Mouse (Mus musculus) layer of hippocampus, adult 2 months (tissue): ENCODE measurements around the gene Olig2. TPM values are rescaled to one million over a fixed set of nuclear protein-coding genes. Genes with fewer than 3 reads are reported as not detected.

Source experiments
- DNase-seq, 2 experiments: peaks; one replicate each; pipeline ENCODE4 v3.0.0; 2022; ENCODE audit warnings: low spot score in 2 of 2
- H3K27ac ChIP-seq: fragments of 200-600 bp; 2 replicates; pipeline ENCODE4 v1.8.1; 2022
- H3K4me3 ChIP-seq: fragments of 200-600 bp; 2 replicates; pipeline ENCODE4 v1.8.1; 2022; ENCODE audit warnings: mild to moderate bottlenecking
- CTCF ChIP-seq: fragments of 200-600 bp; conservative IDR thresholded peaks from 2 replicates; pipeline ENCODE4 v1.8.1; 2022; ENCODE audit warnings: antibody characterized with exemption, mild to moderate bottlenecking, moderate library complexity
- total RNA-seq, 2 experiments: library from RNA; stranded (reverse); gene quantifications; 2 replicates each; pipeline ENCODE4 v1.2.3; 2021

Gene Olig2
- total RNA-seq, 2 experiments from 2014 or later = 25.2 to 27.1 TPM

GRCm38 (mm10) chr16:91219246-91219645 is 6.0 kb upstream of the Olig2 start:
- no peak for TF ChIP-seq CTCF
- no peak overlapping the region for H3K4me3 ChIP-seq
- no peak overlapping the region for H3K27ac ChIP-seq
- no peak for DNase-seq

- Histone ChIP-seq H3K4me3 (peak overlapping the region; percentile 41), H3K27ac (peak overlapping the region; percentile 66; the same call in 1 of the 2 replicates)
- TF ChIP-seq CTCF = no peak
- no peak for DNase-seq
Observed at GRCm38 (mm10) chr16:91222171-91222642, 3.0 kb upstream of the Olig2 start.

DNA sequence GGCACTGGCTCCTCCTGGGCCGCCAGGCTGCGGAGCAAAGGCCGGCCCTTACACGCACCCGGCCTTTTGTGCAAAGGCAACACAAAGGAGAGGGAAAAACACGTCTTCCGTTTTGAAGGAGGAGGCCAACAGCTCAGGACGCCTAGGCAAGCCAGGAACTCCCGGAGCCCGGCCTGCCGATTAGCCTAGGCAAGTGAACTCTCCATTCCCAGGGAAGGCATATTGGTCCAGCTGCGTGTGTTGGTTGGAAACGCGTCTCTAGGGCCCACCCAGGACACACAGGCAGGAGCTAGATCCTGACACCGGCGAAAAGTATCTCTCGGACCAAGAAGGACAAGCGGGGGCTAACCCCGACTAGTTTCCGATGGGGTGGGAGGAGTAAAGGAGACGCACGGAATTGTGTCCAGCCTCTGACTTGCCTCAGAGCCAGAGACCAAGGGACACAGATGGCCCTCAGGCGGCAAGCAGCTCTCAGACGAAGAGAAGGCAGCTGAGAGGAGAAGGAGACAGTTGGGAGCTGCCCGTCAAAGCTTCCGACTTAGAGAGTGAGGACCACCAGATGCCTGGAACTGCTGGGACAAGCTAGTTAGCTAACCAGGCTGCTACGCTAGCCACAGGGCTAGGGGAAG is 2.5 kb upstream of the Olig2 start:
- TF ChIP-seq CTCF = no peak
- Histone ChIP-seq H3K27ac (peak overlapping the region; percentile 66), H3K4me3 (peak overlapping the region; percentile 41)
- DNase-seq = no peak

GRCm38 (mm10) chr16:91223327-91224067 is 1.8 kb upstream of the Olig2 start:
- peak overlapping the region; percentile 66; the same call in 1 of the 2 replicates for H3K27ac ChIP-seq
- TF ChIP-seq CTCF = no peak
- DNase-seq = no peak
- peak overlapping the region; percentile 41 for H3K4me3 ChIP-seq

GRCm38 (mm10) chr16:91224068-91224402 is 1.2 kb upstream of the Olig2 start:
- no peak overlapping the region for H3K4me3 ChIP-seq
- no peak for TF ChIP-seq CTCF
- DNase-seq = no peak

GRCm38 (mm10) chr16:91224481-91225232 is 600 bp upstream of the Olig2 start:
- Histone ChIP-seq H3K4me3 (peak overlapping the region; percentile 48), H3K27ac (peak overlapping the region; percentile 50; the same call in 1 of the 2 replicates)
- peak in 1 of 2 experiments; percentile 52 for DNase-seq
- peak; percentile 69 for TF ChIP-seq CTCF

More at GRCm38 (mm10) chr16:91224068-91224402, 1.2 kb upstream of the Olig2 start:
- no peak overlapping the region for H3K27ac ChIP-seq

GRCm38 (mm10) chr16:91226038-91226882 is 1.0 kb downstream of the Olig2 start:
- Histone ChIP-seq H3K4me3 (peak overlapping the region; percentile 48), H3K27ac (peak overlapping the region; percentile 75)
- DNase-seq = no peak
- no peak for TF ChIP-seq CTCF

DNA sequence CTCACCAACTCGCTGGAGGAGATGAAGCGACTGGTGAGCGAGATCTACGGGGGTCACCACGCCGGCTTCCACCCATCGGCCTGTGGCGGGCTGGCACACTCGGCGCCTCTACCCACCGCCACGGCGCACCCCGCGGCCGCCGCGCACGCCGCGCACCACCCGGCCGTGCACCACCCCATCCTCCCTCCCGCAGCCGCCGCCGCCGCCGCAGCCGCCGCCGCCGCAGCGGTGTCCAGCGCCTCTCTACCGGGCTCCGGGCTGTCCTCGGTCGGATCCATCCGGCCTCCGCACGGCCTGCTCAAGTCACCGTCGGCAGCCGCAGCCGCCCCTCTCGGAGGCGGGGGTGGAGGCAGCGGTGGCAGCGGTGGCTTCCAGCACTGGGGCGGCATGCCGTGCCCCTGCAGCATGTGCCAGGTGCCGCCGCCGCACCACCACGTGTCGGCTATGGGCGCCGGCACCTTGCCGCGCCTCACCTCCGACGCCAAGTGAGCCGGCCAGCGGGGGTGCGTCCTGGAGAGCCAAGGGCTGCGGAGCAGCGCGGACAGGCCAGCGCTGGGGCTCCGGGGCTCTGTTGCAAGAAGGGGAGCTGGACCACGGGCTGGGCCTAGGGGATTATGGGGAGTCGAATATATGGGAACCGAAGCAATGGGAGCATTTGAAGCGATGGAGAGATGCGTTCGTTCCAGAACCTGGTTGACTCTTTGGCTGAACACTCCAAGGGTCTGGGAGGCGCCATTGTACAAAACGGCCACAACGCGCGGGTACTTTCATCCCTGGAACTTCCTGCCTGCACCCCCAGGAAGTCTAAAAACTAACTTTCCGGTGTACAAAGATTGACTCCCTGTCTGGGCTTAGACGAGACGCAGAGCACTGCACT is 1.9 kb downstream of the Olig2 start:
- no peak for DNase-seq
- Histone ChIP-seq H3K27ac (peak overlapping the region; percentile 75), H3K4me3 (peak overlapping the region; percentile 48)
- TF ChIP-seq CTCF = no peak

DNA sequence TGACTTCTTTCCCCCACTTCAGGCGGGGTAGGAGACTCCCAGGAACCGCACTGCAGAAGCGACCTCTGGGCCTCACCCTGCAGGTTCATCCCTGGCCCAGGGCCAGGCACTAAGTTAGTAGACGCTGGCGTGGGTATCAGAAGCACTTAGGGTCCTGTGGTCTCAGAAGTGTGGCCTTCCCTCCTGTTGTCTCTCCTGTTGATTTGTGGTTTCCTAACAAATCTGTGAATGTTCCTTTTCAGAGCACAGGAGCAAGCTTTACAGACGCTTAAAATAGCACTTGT is 2.4 kb downstream of the Olig2 start:
- no peak for TF ChIP-seq CTCF
- DNase-seq = no peak
- Histone ChIP-seq H3K4me3 (peak overlapping the region; percentile 48), H3K27ac (peak overlapping the region; percentile 46; the same call in 1 of the 2 replicates)

DNA sequence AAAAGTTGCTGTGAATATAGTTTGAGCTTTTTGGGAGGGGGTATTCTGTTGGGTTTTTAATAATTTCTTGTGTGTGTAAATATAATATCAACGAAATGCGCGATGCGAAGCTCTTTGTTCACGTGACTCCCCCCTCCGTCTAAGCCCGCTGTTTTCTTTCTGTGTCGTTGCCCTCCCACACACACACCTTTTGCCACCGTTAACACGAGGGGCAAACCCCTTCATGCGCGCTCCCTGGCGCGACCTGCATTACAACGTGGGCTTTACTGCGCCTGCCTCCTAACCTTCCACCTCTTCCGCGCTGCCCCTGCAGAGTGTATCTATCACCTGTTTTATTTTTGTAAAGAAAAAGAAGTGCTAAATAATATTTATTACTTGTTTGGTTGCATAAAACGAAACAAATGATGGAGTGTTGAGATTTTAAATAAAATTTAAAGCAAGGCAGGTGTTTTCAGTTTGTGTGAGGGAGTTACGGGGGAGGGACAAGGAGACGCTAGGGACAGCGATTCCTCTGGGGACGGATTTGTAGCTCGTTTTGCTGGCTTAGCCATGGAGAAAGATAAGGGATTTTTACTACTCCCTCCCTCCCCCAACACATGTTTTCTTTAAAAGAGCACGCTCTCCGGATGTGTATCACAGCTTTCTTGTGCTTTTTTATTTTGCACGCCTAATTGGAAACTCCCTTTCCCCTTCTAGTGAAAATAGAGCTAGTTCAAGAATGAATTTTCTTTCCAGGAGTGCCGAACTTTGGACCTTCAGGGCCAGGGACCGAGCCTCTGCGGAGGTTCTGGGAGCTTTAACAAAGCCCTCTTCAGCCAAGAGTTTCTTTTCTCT is 3.2 kb downstream of the Olig2 start:
- TF ChIP-seq CTCF = no peak
- peak overlapping the region; percentile 48 for H3K4me3 ChIP-seq
- no peak for DNase-seq
- peak overlapping the region; percentile 46; the same call in 1 of the 2 replicates for H3K27ac ChIP-seq

DNA sequence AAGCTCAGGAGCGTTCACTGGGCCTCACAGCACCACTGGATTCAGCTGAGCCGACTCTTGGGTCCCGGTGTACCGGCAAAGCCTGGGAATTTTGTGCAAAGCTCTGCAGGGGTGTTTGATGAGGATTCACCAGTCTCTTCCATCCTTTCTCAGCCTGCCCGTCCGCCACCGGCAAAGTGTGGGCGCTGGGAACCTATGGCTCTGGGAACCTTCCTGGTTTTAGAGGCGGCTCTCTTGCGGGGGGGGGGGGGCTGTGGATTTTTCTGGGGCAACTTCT is 3.8 kb downstream of the Olig2 start:
- DNase-seq = no peak
- H3K4me3 ChIP-seq = peak overlapping the region; percentile 48; the same call in 1 of the 2 replicates
- peak overlapping the region; percentile 46; the same call in 1 of the 2 replicates for H3K27ac ChIP-seq
- TF ChIP-seq CTCF = no peak
